Mouse (Mus musculus): Measurements from ENCODE around the gene A930009A15Rik.

- TF ChIP-seq POLR2A (IDR thresholded peaks at IDR 0.05; ENCODE audit: extremely low read depth, insufficient read depth, low read length) (no peak), CTCF (IDR thresholded peaks at IDR 0.05; ENCODE audit: low read depth, low read length) (no peak)
Observed at GRCm38 (mm10) chr10:115561136-115561880, 8.5 kb upstream of the A930009A15Rik start.

Data from liver, adult 2 months (tissue).